Mouse (Mus musculus): ENCODE measurements around the gene Sall4. TPM values are rescaled to one million over a fixed set of nuclear protein-coding genes. Genes with fewer than 3 reads are reported as not detected.

The Sall4 gene
- polyA plus RNA-seq, 1 experiment: 12.7 TPM

DNA sequence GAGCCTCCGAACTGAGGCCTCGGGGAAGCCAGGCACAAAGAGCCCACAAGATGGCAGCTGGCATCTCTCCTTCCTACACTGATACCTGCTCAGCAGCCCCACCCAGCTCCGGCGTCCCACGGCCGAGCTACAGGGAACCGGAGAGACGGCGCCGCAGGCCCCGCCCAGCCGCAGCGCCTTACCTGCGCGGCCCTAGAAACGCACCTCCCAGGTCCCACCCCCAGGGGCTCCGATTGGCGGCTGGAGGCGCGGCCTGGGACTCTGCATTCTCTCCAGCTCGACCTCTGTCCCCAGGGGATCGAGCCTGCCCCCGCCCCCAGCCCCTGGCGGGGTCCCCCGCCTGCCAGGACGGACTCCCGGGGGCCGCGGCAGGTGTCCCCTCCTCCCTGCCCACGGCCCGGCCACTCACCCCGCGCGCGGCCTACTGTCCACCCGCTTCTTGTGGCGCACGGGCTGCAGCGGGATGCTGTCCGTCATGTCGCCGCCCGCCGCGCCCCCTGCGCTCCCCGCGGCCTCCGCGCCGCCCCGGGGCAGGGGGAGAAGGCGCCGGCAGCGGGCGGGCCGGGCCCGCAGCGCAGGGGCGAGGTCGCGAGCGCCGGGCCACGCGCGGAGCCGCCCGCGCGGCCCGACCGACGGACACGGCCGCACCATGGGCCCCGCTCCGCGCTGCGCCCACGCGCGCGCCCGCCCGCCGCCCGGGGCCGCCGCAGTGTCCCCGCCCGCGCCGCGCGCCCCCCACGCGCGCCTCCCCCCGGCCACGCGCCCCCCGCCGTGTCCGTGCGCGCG is 26.3 kb downstream of the Sall4 start:
- Histone ChIP-seq H3K27ac (ENCODE audit: control insufficient read depth, insufficient read depth, low read depth, low read length, poor library complexity) (no peak overlapping the region; the same call in 1 of the 2 replicates), H3K4me3 (replicated peaks; ENCODE audit: control insufficient read depth, low read depth, low read length) (no peak overlapping the region), H3K4me1 (ENCODE audit: control insufficient read depth, insufficient read depth, low read length) (no peaks in the 10 kb centered on the region)
- 3% methylated on average over 105 of the region's 108 CpGs for WGBS
- no peak for TF ChIP-seq POLR2A (IDR thresholded peaks at IDR 0.05; ENCODE audit: borderline replicate concordance, control insufficient read depth, low read depth, low read length)

- TF ChIP-seq POLR2A (IDR thresholded peaks at IDR 0.05; ENCODE audit: borderline replicate concordance, control insufficient read depth, low read depth, low read length) (no peak), CTCF (IDR thresholded peaks at IDR 0.05; ENCODE audit: control insufficient read depth, insufficient read depth, low read length) (no peak)
- WGBS: 88% methylated on average over 10 of the region's 10 CpGs
- Histone ChIP-seq H3K27ac (ENCODE audit: control insufficient read depth, insufficient read depth, low read depth, low read length, poor library complexity) (no peak overlapping the region), H3K4me1 (ENCODE audit: control insufficient read depth, insufficient read depth, low read length) (no peaks in the 10 kb centered on the region), H3K4me3 (replicated peaks; ENCODE audit: control insufficient read depth, low read depth, low read length) (no peak overlapping the region)
These were observed 27.2 kb downstream of the Sall4 start for GRCm38 (mm10) chr2:168740496-168740895.

GRCm38 (mm10) chr2:168738854-168739253 is 28.9 kb downstream of the Sall4 start:
- Histone ChIP-seq H3K4me3 (replicated peaks; ENCODE audit: control insufficient read depth, low read depth, low read length) (no peak overlapping the region), H3K27ac (ENCODE audit: control insufficient read depth, insufficient read depth, low read depth, low read length, poor library complexity) (no peak overlapping the region), H3K4me1 (ENCODE audit: control insufficient read depth, insufficient read depth, low read length) (no peaks in the 10 kb centered on the region)
- TF ChIP-seq POLR2A (IDR thresholded peaks at IDR 0.05; ENCODE audit: borderline replicate concordance, control insufficient read depth, low read depth, low read length): no peak
- no peak for TF ChIP-seq CTCF (IDR thresholded peaks at IDR 0.05; ENCODE audit: control insufficient read depth, insufficient read depth, low read length)
- WGBS: 76% methylated on average over 1 of the region's 1 CpGs

DNA sequence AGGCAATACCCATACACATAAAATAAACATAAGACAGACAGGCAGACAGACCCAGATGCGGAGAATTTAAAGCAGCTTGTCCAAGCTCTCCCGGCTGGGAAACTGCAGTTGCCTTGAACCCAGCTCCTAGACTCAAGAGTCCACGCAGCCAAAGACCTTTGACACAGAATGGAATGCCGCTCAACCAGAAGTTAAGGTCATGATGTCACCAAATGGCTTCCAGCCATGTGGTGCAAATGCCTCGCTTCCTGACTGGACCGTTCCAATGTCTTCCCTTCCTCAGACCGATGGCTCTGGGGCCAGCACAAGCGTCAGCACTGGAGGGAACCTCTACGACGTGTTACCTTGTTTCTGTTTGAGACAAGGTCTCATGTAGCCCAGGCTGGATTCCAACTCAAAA is 29.9 kb downstream of the Sall4 start:
- Histone ChIP-seq H3K4me1 (ENCODE audit: control insufficient read depth, insufficient read depth, low read length) (no peaks in the 10 kb centered on the region), H3K27ac (ENCODE audit: control insufficient read depth, insufficient read depth, low read depth, low read length, poor library complexity) (no peak overlapping the region), H3K4me3 (replicated peaks; ENCODE audit: control insufficient read depth, low read depth, low read length) (no peak overlapping the region)
- TF ChIP-seq POLR2A (IDR thresholded peaks at IDR 0.05; ENCODE audit: borderline replicate concordance, control insufficient read depth, low read depth, low read length): no peak
- TF ChIP-seq CTCF (IDR thresholded peaks at IDR 0.05; ENCODE audit: control insufficient read depth, insufficient read depth, low read length): no peak
- 87% methylated on average over 10 of the region's 10 CpGs for WGBS

DNA sequence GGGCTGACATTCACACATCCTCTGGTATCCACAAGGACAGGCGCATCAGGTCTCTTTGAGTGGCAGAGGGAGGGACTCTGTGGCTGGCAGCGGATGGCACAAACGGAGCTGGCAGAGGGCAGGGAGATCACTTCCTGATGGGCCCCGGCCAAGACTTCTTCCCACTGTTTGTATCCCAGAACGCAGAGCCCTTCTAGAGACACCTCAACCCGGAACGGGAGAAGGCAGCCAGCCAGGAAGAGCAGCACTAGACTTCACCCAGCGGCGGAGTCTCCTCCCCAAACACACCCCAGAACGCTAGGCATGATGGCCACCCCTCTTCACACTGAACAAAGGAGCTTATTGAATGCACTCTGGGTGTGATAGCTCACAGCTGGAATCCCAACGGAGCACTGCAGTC is 33.7 kb downstream of the Sall4 start:
- TF ChIP-seq CTCF (IDR thresholded peaks at IDR 0.05; ENCODE audit: control insufficient read depth, insufficient read depth, low read length): no peak
- no peak for TF ChIP-seq POLR2A (IDR thresholded peaks at IDR 0.05; ENCODE audit: borderline replicate concordance, control insufficient read depth, low read depth, low read length)
- no peak overlapping the region for H3K27ac ChIP-seq (ENCODE audit: control insufficient read depth, insufficient read depth, low read depth, low read length, poor library complexity)
- 70% methylated on average over 11 of the region's 11 CpGs for WGBS
- H3K4me1 ChIP-seq (ENCODE audit: control insufficient read depth, insufficient read depth, low read length): no peaks in the 10 kb centered on the region
- no peak overlapping the region for H3K4me3 ChIP-seq (replicated peaks; ENCODE audit: control insufficient read depth, low read depth, low read length)

DNA sequence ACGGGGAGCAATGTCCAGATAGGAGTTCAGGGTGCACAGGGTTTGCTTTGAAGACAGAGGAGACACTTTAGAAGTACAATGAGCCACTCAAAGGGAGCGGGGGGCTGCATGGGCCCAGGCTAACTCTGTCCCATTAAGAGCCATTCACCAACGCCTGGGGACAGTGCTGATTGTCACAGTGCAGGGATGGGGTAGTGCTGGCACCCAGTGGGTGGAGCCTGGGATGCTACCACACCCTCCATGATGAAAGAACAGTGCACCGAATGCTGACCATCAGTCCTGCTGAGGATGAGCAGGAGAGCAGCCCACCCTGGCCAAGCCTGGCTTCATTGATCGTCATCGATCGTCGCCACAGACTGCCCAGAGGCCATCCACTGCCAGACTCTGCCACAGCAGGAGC is 36.5 kb downstream of the Sall4 start:
- H3K4me1 ChIP-seq (ENCODE audit: control insufficient read depth, insufficient read depth, low read length): no peaks in the 10 kb centered on the region
- TF ChIP-seq CTCF (IDR thresholded peaks at IDR 0.05; ENCODE audit: control insufficient read depth, insufficient read depth, low read length): no peak
- no peak for TF ChIP-seq POLR2A (IDR thresholded peaks at IDR 0.05; ENCODE audit: borderline replicate concordance, control insufficient read depth, low read depth, low read length)
- no peak overlapping the region for H3K27ac ChIP-seq (ENCODE audit: control insufficient read depth, insufficient read depth, low read depth, low read length, poor library complexity)
- H3K4me3 ChIP-seq (replicated peaks; ENCODE audit: control insufficient read depth, low read depth, low read length): no peak overlapping the region
- 81% methylated on average over 8 of the region's 8 CpGs for WGBS

GRCm38 (mm10) chr2:168729736-168730135 is 38.0 kb downstream of the Sall4 start:
- Histone ChIP-seq H3K27ac (ENCODE audit: control insufficient read depth, insufficient read depth, low read depth, low read length, poor library complexity) (no peak overlapping the region), H3K4me3 (replicated peaks; ENCODE audit: control insufficient read depth, low read depth, low read length) (no peak overlapping the region), H3K4me1 (ENCODE audit: control insufficient read depth, insufficient read depth, low read length) (no peaks in the 10 kb centered on the region)
- WGBS: 86% methylated on average over 12 of the region's 12 CpGs
- TF ChIP-seq POLR2A (IDR thresholded peaks at IDR 0.05; ENCODE audit: borderline replicate concordance, control insufficient read depth, low read depth, low read length) (no peak), CTCF (IDR thresholded peaks at IDR 0.05; ENCODE audit: control insufficient read depth, insufficient read depth, low read length) (no peak)

DNA sequence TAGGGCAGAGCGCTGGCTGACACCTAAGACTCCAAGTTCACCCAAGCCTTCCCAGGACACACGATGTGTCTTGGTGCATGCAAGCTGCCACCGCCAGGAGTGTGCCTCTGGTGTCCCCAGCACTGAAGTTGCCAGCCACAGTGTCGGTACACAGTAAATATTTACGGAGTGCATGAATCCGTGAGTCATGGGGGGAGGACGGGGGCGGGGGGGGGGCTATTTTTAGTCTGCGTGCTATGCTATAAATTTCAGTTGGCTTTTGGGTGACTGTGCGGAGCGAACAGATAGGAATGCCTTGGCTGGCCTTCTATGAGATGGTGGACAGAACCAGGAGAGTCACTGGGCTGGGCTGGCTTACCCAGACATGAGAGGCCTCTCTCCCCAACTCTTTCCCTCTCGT is 39.7 kb downstream of the Sall4 start:
- no peaks in the 10 kb centered on the region for H3K4me1 ChIP-seq (ENCODE audit: control insufficient read depth, insufficient read depth, low read length)
- no peak overlapping the region for H3K4me3 ChIP-seq (replicated peaks; ENCODE audit: control insufficient read depth, low read depth, low read length)
- 88% methylated on average over 12 of the region's 12 CpGs for WGBS
- H3K27ac ChIP-seq (ENCODE audit: control insufficient read depth, insufficient read depth, low read depth, low read length, poor library complexity): no peak overlapping the region
- no peak for TF ChIP-seq CTCF (IDR thresholded peaks at IDR 0.05; ENCODE audit: control insufficient read depth, insufficient read depth, low read length)
- no peak for TF ChIP-seq POLR2A (IDR thresholded peaks at IDR 0.05; ENCODE audit: borderline replicate concordance, control insufficient read depth, low read depth, low read length)

DNA sequence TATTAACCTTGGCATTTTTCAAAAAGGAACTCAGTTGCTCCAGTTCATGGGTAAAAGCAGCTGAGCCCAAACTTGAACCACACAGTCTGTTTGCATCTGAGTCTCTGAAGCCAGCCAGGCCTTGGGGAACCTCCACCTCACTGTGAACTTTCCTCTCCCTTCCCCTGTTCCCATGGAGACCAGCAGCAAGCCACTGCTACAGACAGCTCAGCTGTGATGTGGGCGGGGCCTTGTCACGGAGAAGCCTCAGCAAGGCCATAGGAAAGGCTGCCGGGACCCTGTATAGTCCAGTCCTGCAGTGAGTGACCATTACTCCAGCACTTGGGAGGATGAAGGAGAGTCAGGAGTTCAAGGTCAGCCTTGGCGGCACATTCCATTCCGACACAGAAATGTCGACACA is 41.7 kb downstream of the Sall4 start:
- Histone ChIP-seq H3K4me3 (replicated peaks; ENCODE audit: control insufficient read depth, low read depth, low read length) (no peak overlapping the region), H3K27ac (ENCODE audit: control insufficient read depth, insufficient read depth, low read depth, low read length, poor library complexity) (no peak overlapping the region), H3K4me1 (ENCODE audit: control insufficient read depth, insufficient read depth, low read length) (no peaks in the 10 kb centered on the region; the same call in 1 of the 2 replicates)
- 78% methylated on average over 6 of the region's 6 CpGs for whole genome bisulfite sequencing
- TF ChIP-seq POLR2A (IDR thresholded peaks at IDR 0.05; ENCODE audit: borderline replicate concordance, control insufficient read depth, low read depth, low read length) (no peak), CTCF (IDR thresholded peaks at IDR 0.05; ENCODE audit: control insufficient read depth, insufficient read depth, low read length) (no peak)
